Mouse (Mus musculus) Muller cell, postnatal 12 days (primary cell): ENCODE measurements around the gene A930033H14Rik.

Experiments
- DNase-seq: peaks from one replicate; pipeline ENCODE4 v3.0.0-alpha.2; 2015; ENCODE audit errors: inconsistent ontology term

Gene A930033H14Rik

GRCm38 (mm10) chr10:69193721-69194120 is 19.2 kb downstream of the A930033H14Rik start:
- no peak for DNase-seq

- no peak for DNase-seq
These were observed 20.6 kb downstream of the A930033H14Rik start for GRCm38 (mm10) chr10:69192266-69192665.

- DNase-seq, result no peak
These were observed 22.3 kb downstream of the A930033H14Rik start for GRCm38 (mm10) chr10:69190434-69191160.

GRCm38 (mm10) chr10:69187773-69188443 is 25.0 kb downstream of the A930033H14Rik start:
- no peak for DNase-seq

- peak; percentile 93 for DNase-seq
These were observed 26.7 kb downstream of the A930033H14Rik start for GRCm38 (mm10) chr10:69185894-69186893.

- peak; percentile 71 for DNase-seq
These were observed 27.5 kb downstream of the A930033H14Rik start for GRCm38 (mm10) chr10:69185431-69185830.

- DNase-seq, result no peak
These were observed 28.0 kb downstream of the A930033H14Rik start for GRCm38 (mm10) chr10:69184903-69185302.

GRCm38 (mm10) chr10:69180997-69181396 is 31.9 kb downstream of the A930033H14Rik start:
- DNase-seq, result no peak

- DNase-seq, result no peak
These were observed 33.6 kb downstream of the A930033H14Rik start for GRCm38 (mm10) chr10:69179341-69179740.

GRCm38 (mm10) chr10:69176116-69176515 is 36.8 kb downstream of the A930033H14Rik start:
- DNase-seq, result no peak

GRCm38 (mm10) chr10:69172412-69172811 is 40.5 kb downstream of the A930033H14Rik start:
- peak; percentile 33 for DNase-seq

- no peak for DNase-seq
These were observed 46.4 kb downstream of the A930033H14Rik start for GRCm38 (mm10) chr10:69166514-69166913.

- DNase-seq, result no peak
These were observed 47.1 kb downstream of the A930033H14Rik start for GRCm38 (mm10) chr10:69165847-69166246.

GRCm38 (mm10) chr10:69165125-69165524 is 47.8 kb downstream of the A930033H14Rik start:
- DNase-seq, result no peak

GRCm38 (mm10) chr10:69163216-69163615 is 49.7 kb downstream of the A930033H14Rik start:
- no peak for DNase-seq

GRCm38 (mm10) chr10:69162577-69162976 is 50.3 kb downstream of the A930033H14Rik start:
- no peak for DNase-seq

GRCm38 (mm10) chr10:69161503-69161902 is 51.4 kb downstream of the A930033H14Rik start:
- no peak for DNase-seq

GRCm38 (mm10) chr10:69160877-69161276 is 52.0 kb downstream of the A930033H14Rik start:
- no peak for DNase-seq
